Mouse (Mus musculus): Measurements from ENCODE around the gene Fam161a.

DNA sequence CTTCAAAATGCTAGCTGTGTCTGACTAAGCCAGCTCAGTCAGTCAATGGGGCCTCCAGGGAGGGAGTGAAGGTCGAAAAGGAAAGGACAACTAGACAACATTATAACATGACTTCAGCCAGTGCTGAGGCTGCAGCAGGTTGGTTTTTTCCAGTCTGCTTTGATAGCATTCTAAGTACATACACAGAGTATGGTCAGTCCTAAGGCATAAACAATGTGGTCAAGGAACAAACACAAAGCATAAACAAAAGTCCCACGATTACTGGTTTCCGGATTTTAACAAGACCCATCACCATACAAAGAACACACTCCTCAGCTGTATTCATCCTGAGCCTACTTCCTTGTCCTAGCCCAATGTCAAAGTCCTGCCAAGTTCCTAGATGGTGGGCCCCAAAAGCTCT, 21.8 kb upstream of the Fam161a start:
- TF ChIP-seq CTCF (IDR thresholded peaks at IDR 0.05; ENCODE audit: low read depth, low read length) (no peak), GATA1 (IDR thresholded peaks at IDR 0.05; ENCODE audit: borderline replicate concordance, low read length) (no peak), POLR2AphosphoS5 (IDR thresholded peaks at IDR 0.05; ENCODE audit: insufficient replicate concordance, low read depth, low read length) (no peak)

Measured in G1E (cell line).